Mouse (Mus musculus): ENCODE measurements at regions not wholly inside any gene's neighbourhood (a gene's known extent, or its start where the extent isn't known, plus 50 kb on each side); places are given as distances from the start of the nearest gene placed in this dataset.
A peak's percentile ranks its signal among the peaks of the same experiment; 100 is the strongest.
"Not testable (repeated sequence)": the region's sequence is repeated elsewhere in the genome, so short reads cannot be mapped to it uniquely, and the experiment has no call there.

DNA sequence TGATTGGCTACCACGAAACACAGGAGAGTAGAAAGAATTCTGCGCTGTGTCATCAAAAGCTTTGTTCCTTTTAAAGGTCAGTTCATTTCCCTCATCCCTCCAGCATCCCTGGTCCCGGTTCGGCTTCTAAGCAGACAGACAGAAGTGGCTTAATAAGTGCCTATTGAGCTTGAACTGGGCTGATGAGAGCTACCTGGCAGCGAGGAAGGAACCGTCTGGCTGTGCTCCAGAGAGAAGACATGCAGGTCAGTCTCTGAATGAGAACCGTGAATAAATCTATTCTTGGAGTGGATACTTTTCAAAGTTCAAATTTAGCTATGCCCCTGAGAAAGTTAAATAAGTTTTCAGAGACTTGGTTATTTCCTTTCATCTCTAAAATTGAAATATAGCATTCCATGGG is 135.0 kb upstream of the Fam78b start:
- ATAC-seq (ENCODE audit: insufficient number of reproducible peaks, low FRiP score, low TSS enrichment, low read depth): no peak
- no peak overlapping the region for H3K4me2 ChIP-seq
- H3K9me3 ChIP-seq: no peaks in the 10 kb centered on the region
- H3K9ac ChIP-seq: no peak overlapping the region
- H3K36me3 ChIP-seq: no peaks in the 10 kb centered on the region
- H3K4me1 ChIP-seq: no peaks in the 10 kb centered on the region
- H3K4me3 ChIP-seq: no peak overlapping the region
- H3K27ac ChIP-seq: no peak overlapping the region
- WGBS: 77% methylated on average over 7 of the region's 7 CpGs
- H3K27me3 ChIP-seq: no peaks in the 10 kb centered on the region

DNA sequence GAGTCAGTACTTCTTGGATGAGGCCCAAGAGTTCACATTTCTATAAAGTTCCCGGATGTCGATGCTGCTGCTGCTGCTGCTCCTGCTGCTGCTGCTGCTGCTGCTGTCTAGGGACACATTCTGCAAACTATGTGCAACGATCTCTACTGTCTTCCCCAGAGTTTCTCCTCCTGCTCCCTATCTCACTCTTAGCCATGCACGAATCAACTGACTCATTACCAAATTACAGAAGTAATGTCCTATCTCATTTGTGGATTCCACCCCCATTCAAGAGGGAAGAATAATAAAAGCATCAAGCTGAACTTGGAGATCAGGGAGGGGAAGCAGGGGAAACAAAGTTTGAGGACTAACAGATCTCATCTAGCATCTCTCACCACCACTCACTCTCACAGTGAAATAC is 130.0 kb upstream of the Fam78b start:
- Histone ChIP-seq H3K4me2 (no peak overlapping the region), H3K4me3 (no peak overlapping the region), H3K9me3 (no peaks in the 10 kb centered on the region), H3K27me3 (no peaks in the 10 kb centered on the region), H3K27ac (no peak overlapping the region), H3K36me3 (no peaks in the 10 kb centered on the region), H3K9ac (no peak overlapping the region), H3K4me1 (no peaks in the 10 kb centered on the region)
- ATAC-seq (ENCODE audit: insufficient number of reproducible peaks, low FRiP score, low TSS enrichment, low read depth): no peak
- 52% methylated on average over 4 of the region's 4 CpGs for WGBS

DNA sequence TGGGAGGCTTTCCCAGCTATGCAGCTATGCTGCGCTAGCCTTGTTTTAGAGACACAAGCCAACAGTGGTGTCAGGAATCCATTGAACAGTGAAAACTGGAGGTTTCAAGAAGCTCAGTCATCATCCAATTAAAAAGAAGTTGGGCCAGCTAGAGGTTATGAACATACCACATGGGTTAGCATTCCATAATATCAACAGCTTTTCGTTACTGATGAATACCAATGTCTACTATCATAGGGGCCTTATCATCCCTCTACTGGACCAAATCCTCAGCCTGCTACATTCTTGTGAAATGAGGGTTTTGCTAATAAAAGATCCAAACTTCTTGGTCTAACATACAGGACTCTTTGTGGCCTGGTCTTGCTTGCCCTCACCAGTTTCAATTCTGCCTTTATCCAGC is 124.8 kb upstream of the Fam78b start:
- Histone ChIP-seq H3K27me3 (no peaks in the 10 kb centered on the region), H3K4me3 (no peak overlapping the region), H3K27ac (no peak overlapping the region), H3K9ac (no peak overlapping the region), H3K36me3 (no peaks in the 10 kb centered on the region), H3K4me2 (no peak overlapping the region), H3K4me1 (no peaks in the 10 kb centered on the region), H3K9me3 (no peaks in the 10 kb centered on the region)
- 75% methylated on average over 2 of the region's 2 CpGs for WGBS
- no peak for ATAC-seq (ENCODE audit: insufficient number of reproducible peaks, low FRiP score, low TSS enrichment, low read depth)

DNA sequence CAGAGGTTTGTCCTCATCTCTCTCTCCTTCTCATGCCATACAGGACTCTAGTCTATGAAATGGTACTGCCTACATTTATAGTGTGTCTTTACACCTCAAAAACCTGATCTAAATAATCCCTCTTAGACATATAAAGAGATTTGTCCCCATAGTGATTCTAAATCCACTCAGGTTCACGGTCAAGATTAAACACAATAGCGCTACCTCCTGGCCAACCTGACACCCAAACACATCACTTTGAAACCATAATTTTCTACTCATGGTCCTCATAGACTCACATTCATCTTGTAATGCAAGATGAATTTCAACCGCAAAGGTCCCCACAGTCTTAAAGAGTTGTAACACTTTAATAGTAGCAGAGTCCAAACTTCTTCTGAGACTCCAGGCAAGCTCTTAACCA is 118.0 kb upstream of the Fam78b start:
- Histone ChIP-seq H3K4me1 (no peaks in the 10 kb centered on the region), H3K4me3 (no peak overlapping the region), H3K27ac (no peak overlapping the region), H3K9me3 (no peaks in the 10 kb centered on the region), H3K4me2 (no peak overlapping the region), H3K36me3 (no peaks in the 10 kb centered on the region), H3K27me3 (no peaks in the 10 kb centered on the region), H3K9ac (no peak overlapping the region)
- 82% methylated on average over 3 of the region's 3 CpGs for WGBS
- ATAC-seq (ENCODE audit: insufficient number of reproducible peaks, low FRiP score, low TSS enrichment, low read depth): no peak

DNA sequence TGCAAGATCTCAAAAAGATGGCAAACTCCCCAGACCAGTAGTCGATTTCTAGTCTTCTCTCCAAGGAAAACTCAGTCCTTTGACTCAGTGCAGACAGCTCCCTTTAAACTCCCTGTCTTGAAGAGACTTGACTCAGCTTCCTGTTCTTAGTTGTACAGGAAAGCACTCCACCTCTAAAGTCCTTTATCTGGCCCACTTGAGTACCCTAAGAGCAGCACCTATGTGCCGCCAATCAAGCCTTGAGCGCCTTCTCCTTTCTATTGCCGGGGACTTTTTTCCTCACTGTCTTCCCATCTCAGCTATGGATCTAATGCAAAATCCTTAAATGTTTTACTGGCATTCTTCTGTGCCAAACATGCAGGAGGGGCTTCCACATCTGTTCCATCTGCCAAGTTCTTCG is 105.3 kb upstream of the Fam78b start:
- ATAC-seq (ENCODE audit: insufficient number of reproducible peaks, low FRiP score, low TSS enrichment, low read depth): no peak
- Histone ChIP-seq H3K9ac (no peak overlapping the region), H3K36me3 (no peaks in the 10 kb centered on the region), H3K4me3 (no peak overlapping the region), H3K27me3 (no peaks in the 10 kb centered on the region), H3K4me2 (no peak overlapping the region), H3K4me1 (peaks cover 8% of the 10 kb centered on the region), H3K27ac (no peak overlapping the region), H3K9me3 (no peaks in the 10 kb centered on the region)
- WGBS: 77% methylated on average over 5 of the region's 5 CpGs

DNA sequence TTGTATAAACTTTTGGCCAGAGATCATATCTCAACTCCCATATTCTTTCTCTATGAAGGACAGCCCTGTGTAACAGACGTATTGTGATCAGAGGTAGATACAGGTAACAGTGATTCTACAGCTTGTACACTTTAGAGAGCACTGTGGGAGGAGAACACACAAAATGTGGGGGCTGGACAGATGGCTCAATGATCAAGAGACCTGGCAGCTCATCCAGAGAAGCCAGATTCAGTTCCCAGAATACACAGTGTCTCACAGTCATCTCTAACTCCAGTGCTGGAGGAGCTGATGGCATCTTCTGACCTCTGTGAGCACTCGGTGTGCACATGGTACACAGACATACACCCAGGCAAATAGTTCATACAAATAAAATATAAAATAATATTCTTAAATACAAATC is 102.5 kb upstream of the Fam78b start:
- 82% methylated on average over 2 of the region's 2 CpGs for WGBS
- no peak overlapping the region for H3K4me3 ChIP-seq
- no peak overlapping the region for H3K4me2 ChIP-seq
- no peak overlapping the region for H3K9ac ChIP-seq
- peaks cover 8% of the 10 kb centered on the region for H3K4me1 ChIP-seq
- no peaks in the 10 kb centered on the region for H3K27me3 ChIP-seq
- ATAC-seq (ENCODE audit: insufficient number of reproducible peaks, low FRiP score, low TSS enrichment, low read depth): no peak
- no peak overlapping the region for H3K27ac ChIP-seq
- H3K36me3 ChIP-seq: no peaks in the 10 kb centered on the region
- H3K9me3 ChIP-seq: no peaks in the 10 kb centered on the region

DNA sequence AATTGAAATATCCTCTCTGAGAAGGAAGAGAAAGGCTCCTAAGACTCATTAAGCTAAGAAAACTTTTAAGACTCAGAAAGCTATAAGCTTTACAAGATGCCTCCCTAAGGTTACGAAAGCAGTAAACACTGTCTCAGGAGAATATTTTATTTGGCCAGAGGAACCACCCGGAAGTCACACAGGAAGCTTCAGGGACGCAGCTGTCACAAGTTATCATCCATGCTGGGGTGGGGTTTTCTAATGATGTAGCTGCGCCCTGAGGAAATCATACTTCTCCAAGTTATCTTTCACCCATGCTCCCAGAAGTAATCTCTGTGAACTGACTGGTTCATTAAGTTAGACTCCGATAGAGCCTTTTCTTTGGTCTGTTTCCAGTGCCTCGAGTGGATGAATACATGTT is 102.0 kb upstream of the Fam78b start:
- no peak overlapping the region for H3K4me3 ChIP-seq

DNA sequence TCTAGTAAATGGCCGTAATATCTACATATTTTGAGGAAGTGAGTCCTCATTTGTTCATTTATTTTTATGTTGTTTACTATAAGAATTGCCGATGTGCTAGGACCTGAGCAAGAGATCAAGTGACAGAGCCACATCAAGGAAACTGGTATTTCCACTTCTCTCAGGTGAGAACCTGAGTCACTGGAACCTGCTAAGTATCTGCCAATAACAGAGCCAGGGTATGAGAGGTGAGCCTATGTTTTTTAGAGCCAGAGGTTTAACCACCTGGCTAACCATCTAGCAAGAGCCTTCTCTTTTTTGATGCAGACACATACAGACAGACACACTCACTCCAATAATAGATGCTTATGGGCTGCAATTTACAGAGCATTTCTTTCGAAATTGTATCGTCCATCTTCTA is 101.2 kb upstream of the Fam78b start:
- 62% methylated on average over 4 of the region's 4 CpGs for WGBS
- no peaks in the 10 kb centered on the region for H3K9me3 ChIP-seq
- no peaks in the 10 kb centered on the region for H3K36me3 ChIP-seq
- no peak overlapping the region for H3K9ac ChIP-seq
- H3K27ac ChIP-seq: no peak overlapping the region
- H3K4me1 ChIP-seq: peaks cover 8% of the 10 kb centered on the region
- H3K4me3 ChIP-seq: no peak overlapping the region
- no peak overlapping the region for H3K4me2 ChIP-seq
- ATAC-seq (ENCODE audit: insufficient number of reproducible peaks, low FRiP score, low TSS enrichment, low read depth): no peak
- no peaks in the 10 kb centered on the region for H3K27me3 ChIP-seq

More for the DNA sequence above, 102.0 kb upstream of the Fam78b start:
- no peaks in the 10 kb centered on the region for H3K27me3 ChIP-seq
- no peak overlapping the region for H3K4me2 ChIP-seq
- no peak overlapping the region for H3K9ac ChIP-seq
- 38% methylated on average over 6 of the region's 6 CpGs for WGBS
- H3K27ac ChIP-seq: no peak overlapping the region
- H3K9me3 ChIP-seq: no peaks in the 10 kb centered on the region
- no peak for ATAC-seq (ENCODE audit: insufficient number of reproducible peaks, low FRiP score, low TSS enrichment, low read depth)
- peaks cover 8% of the 10 kb centered on the region for H3K4me1 ChIP-seq
- no peaks in the 10 kb centered on the region for H3K36me3 ChIP-seq

DNA sequence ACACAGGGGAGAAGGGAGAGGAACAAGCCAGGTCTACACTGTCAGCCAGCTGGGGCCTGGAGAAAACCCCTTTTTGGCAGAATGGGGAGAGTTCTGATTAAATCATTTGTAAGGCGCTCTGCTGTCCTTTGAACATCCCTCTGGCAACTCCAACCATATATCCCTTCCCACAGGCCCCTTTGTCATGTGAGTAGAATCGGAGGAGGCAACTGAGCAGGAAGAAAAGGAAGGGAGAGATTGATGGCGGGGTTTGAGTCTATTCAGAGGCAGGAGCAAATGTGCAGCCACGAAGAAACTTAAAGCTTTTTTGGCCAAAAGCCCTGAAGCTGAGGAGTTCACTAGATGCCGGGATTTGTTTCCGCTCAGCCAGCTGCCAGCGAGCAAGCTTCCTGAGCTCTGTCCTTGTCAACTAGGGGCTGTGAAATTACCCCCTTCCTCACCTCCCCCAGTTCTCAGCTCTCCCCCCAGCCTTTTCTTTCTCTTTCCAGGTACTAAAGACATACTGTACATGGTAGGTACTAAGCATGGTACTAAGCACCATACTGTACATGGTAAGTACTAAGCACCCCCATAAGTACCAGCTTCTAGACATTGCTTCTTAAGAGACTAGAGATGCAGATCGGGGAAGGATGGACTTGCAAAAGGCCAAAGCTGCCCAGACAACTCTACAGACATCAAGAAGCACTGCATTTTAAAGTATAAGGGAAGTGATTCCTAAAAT is 100.6 kb upstream of the Fam78b start:
- no peaks in the 10 kb centered on the region for H3K36me3 ChIP-seq
- no peak overlapping the region for H3K9ac ChIP-seq
- no peaks in the 10 kb centered on the region for H3K27me3 ChIP-seq
- 0 out of 2 replicates have a peak overlapping the region, but pooled peaks have one; percentile 10 for H3K4me2 ChIP-seq
- ATAC-seq (ENCODE audit: insufficient number of reproducible peaks, low FRiP score, low TSS enrichment, low read depth): no peak
- H3K27ac ChIP-seq: no peak overlapping the region
- no peaks in the 10 kb centered on the region for H3K9me3 ChIP-seq
- H3K4me3 ChIP-seq: no peak overlapping the region
- WGBS: 28% methylated on average over 8 of the region's 8 CpGs
- peaks cover 8% of the 10 kb centered on the region for H3K4me1 ChIP-seq

DNA sequence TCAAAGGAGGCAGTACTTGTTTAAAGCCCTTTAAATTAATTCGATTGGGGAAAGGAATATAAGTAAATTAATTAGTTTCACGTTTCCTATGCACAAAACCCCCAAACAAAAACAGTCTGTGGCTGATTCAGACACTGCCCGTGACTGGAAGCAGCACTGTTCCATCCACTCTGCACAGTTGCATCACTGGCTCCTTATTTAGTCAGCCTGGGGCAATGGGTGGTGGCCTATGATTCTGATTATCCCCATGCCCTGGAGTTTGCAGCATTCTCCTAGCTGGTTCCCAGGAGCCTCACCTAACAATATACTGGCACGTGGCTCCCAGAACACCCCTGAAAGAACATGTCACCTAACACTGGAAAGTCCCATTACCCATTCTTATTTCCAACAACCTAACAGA is 99.6 kb upstream of the Fam78b start:
- 30% methylated on average over 4 of the region's 4 CpGs for WGBS
- H3K4me3 ChIP-seq: no peak overlapping the region
- ATAC-seq (ENCODE audit: insufficient number of reproducible peaks, low FRiP score, low TSS enrichment, low read depth): no peak

DNA sequence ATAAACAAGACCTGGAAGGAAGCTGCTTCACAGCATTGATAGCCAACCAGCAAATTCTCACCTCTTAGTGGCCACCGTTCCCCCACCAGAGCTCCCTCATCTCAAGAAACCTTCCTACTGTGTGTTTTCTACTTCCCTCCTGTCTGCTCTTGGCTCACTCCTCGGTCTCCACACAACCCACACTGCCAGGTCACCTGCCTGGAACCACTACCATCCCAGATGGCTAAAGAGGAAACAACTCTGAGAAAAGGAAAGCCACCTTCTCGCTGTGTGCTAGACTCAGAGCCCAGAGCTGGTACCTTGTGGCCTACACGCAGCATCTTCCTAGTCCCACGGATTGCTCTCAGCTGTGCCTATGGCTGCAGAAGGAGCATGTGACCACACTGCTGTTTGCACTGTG is 97.8 kb upstream of the Fam78b start:
- 90% methylated on average over 5 of the region's 5 CpGs for WGBS

More for the DNA sequence above, 99.6 kb upstream of the Fam78b start:
- H3K27ac ChIP-seq: no peak overlapping the region
- H3K27me3 ChIP-seq: no peaks in the 10 kb centered on the region
- no peak overlapping the region for H3K4me2 ChIP-seq
- peaks cover 8% of the 10 kb centered on the region for H3K4me1 ChIP-seq
- no peak overlapping the region for H3K9ac ChIP-seq
- H3K36me3 ChIP-seq: no peaks in the 10 kb centered on the region
- no peaks in the 10 kb centered on the region for H3K9me3 ChIP-seq

DNA sequence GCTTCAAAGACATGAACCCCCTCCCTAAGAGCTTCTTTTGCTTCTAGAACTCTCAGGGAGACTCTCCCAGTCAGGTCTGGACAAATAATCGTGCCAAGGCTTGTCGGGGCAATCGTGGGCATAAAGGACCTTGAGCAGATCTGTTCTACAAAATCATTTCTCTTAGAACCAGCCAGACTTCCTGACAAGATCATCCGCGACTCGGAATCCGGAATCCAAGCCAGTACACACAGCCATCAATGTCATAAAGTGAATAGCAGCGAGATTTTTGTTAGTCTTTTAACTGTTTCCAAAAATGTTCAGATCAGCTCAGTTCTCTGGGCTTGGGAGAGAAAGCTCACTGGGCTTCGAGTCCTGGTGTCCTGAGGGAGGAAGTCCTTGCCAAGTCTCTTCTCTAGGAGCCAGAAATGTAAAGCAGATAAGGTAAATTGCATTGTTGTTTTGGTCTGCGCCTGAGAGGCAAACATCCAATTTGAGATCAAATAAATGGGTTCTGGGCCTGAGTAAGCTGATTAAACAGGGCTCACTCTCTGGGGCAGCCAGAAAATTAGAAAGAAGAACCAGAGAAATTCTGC is 92.9 kb upstream of the Fam78b start:
- Histone ChIP-seq H3K4me1 (no peaks in the 10 kb centered on the region), H3K9me3 (no peaks in the 10 kb centered on the region), H3K4me2 (no peak overlapping the region), H3K27me3 (no peaks in the 10 kb centered on the region), H3K9ac (no peak overlapping the region), H3K4me3 (no peak overlapping the region), H3K36me3 (no peaks in the 10 kb centered on the region), H3K27ac (no peak overlapping the region)
- WGBS: 67% methylated on average over 10 of the region's 10 CpGs
- no peak for ATAC-seq (ENCODE audit: insufficient number of reproducible peaks, low FRiP score, low TSS enrichment, low read depth)

More for the DNA sequence above, 97.8 kb upstream of the Fam78b start:
- H3K4me1 ChIP-seq: peaks cover 8% of the 10 kb centered on the region
- no peaks in the 10 kb centered on the region for H3K9me3 ChIP-seq
- no peak overlapping the region for H3K4me2 ChIP-seq
- no peaks in the 10 kb centered on the region for H3K27me3 ChIP-seq
- H3K9ac ChIP-seq: no peak overlapping the region
- no peaks in the 10 kb centered on the region for H3K36me3 ChIP-seq
- no peak overlapping the region for H3K27ac ChIP-seq
- ATAC-seq (ENCODE audit: insufficient number of reproducible peaks, low FRiP score, low TSS enrichment, low read depth): no peak
- no peak overlapping the region for H3K4me3 ChIP-seq

DNA sequence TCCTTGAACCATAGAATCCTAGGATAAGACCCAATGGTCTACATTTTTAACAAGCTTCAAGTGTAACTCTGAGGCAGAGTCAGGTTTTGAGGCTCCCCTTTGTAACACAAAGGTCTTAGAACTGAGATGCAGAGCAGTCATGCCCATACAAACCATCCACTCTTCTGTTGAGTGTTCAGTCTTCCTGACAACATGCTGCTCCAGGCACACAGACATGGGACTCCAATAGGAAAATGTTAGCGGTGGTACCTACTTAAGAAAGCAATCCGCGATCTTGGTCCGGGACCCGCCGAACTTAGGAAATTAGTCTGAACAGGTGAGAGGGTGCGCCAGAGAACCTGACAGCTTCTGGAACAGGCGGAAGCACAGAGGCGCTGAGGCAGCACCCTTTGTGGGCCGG is 89.0 kb upstream of the Fam78b start:
- WGBS: 95% methylated on average over 7 of the region's 10 CpGs
- not testable (repeated sequence) for ATAC-seq (ENCODE audit: insufficient number of reproducible peaks, low FRiP score, low TSS enrichment, low read depth); H3K4me2 ChIP-seq; H3K36me3 ChIP-seq; H3K4me3 ChIP-seq; H3K9me3 ChIP-seq; H3K27ac ChIP-seq; H3K27me3 ChIP-seq; H3K4me1 ChIP-seq; H3K9ac ChIP-seq

Data from limb, embryonic 15.5 days (tissue).